Mouse (Mus musculus) left cerebral cortex, adult 2 months (tissue): ENCODE results near the gene Vmn1r88. TPM values are rescaled to one million over a fixed set of nuclear protein-coding genes. Genes with fewer than 3 reads are reported as not detected.
"Not testable (repeated sequence)": the region's sequence is repeated elsewhere in the genome, so short reads cannot be mapped to it uniquely, and the experiment has no call there.

Source experiments
- DNase-seq, 2 experiments: peaks; one replicate each; pipeline ENCODE4 v3.0.0; 2021 to 2022; ENCODE audit warnings: low spot score in 2 of 2, mixed read lengths in 1 of 2; ENCODE audit errors: extremely low spot score in 1 of 2
- H3K27ac ChIP-seq: fragments of 200-600 bp; 2 replicates; pipeline ENCODE4 v1.8.1; 2022
- H3K4me3 ChIP-seq: fragments of 200-600 bp; 2 replicates; pipeline ENCODE4 v1.8.1; 2022
- CTCF ChIP-seq: fragments of 200-600 bp; IDR thresholded peaks from 2 replicates; pipeline ENCODE4 v1.8.1; 2022; ENCODE audit warnings: antibody characterized with exemption, mild to moderate bottlenecking, moderate library complexity
- intact Hi-C: fragments of 180-260 bp; cut with DNase I; formaldehyde crosslinking; loops from one replicate; pipeline ENCODE4 v1.15.1; 2025
- long read RNA-seq, 2 experiments: library from polyadenylated mRNA; stranded (forward); transcript quantifications; one replicate each; pipeline ENCODE4 v2.0.0; 2021; ENCODE audit warnings: borderline mapping rate in 2 of 2
- total RNA-seq, 2 experiments: library from RNA; stranded (reverse); gene quantifications; 2 replicates each; pipeline ENCODE4 v1.2.3; 2021

Vmn1r88 gene
- total RNA-seq: under 1 TPM; 0.07 to 0.16 TPM
- long read RNA-seq, experiment 1: 0 reads
- long read RNA-seq, experiment 2: 0 reads

DNA sequence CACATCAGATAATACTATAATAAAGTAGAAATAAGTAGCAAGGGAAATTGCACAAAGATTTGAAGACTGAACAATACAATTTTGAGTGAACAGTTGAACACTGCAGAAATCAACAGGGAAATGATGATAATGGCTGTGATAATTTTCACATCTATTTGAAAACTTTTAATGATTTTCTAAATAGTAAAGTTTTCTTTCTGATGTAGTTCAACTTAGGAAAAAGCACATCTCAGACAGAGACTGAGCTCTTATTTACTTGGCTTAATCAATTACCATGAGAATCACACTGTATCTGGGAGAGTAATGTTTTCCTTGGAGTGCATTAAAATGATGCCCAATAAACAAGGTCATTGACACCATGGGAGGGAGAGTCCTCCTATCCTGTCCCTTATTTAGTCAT lies at the start of gene Vmn1r88:
TSS of gene Vmn1r88 (plus strand) at position 301 of the 400 bp plus-strand sequence.
- DNase-seq: no peak

GRCm38 (mm10) chr7:13119817-13120216 lies 39.6 kb upstream of the Vmn1r88 start, which contains the start of gene Vmn1r86:
Gene Vmn1r86, minus strand, starts transcription at chr7:13119917.
- H3K27ac ChIP-seq: no peak within 1 kb of the TSS
- intact Hi-C loops: no loop called here
- TF ChIP-seq CTCF: no peak
- no peak for DNase-seq
- H3K4me3 ChIP-seq: no peak within 1 kb of the TSS

More for the DNA sequence above, at the start of gene Vmn1r88:
- intact Hi-C loops: no loop called here
- TF ChIP-seq CTCF: no peak
- Histone ChIP-seq H3K4me3 (no peak within 1 kb of the TSS), H3K27ac (no peak within 1 kb of the TSS)

DNA sequence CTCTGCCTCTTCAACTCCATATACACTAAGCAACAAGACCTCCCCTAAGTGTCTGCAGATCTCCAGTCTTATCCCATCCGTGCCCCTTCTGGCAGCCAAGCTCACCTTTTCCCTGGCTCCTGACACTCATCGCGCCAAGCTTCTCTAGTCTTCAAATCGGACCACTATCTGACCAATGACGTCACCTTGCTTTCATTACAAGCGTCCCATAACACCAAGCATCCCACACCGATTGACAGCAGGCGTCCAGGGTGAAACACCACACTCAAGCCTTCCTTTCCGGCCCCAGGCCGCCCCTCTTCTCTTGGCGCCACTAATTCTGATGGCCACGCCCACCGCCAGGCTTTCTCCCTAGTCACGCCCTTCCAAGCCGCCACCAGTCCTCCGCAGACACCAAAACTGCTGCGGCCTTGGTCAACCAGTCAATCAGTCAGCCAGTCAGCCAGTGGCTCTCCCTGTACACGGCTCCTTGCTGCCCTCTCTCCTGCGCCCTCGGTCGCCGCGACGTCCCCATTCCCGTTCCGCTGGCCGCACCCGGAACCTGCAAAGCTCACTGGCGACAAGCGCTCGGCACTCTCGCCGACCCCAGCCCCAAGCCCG lies 35.7 kb upstream of the Vmn1r88 start:
- H3K27ac ChIP-seq, H3K4me3 ChIP-seq, DNase-seq, intact Hi-C loops: not testable (repeated sequence)

GRCm38 (mm10) chr7:13131856-13132255 lies 27.5 kb upstream of the Vmn1r88 start:
- intact Hi-C loops: no loop called here
- no peak for TF ChIP-seq CTCF
- DNase-seq: no peak
- Histone ChIP-seq H3K4me3 (no peak overlapping the region), H3K27ac (no peak overlapping the region)

- Histone ChIP-seq H3K4me3 (no peak overlapping the region), H3K27ac (no peak overlapping the region)
- no peak for DNase-seq
- TF ChIP-seq CTCF: no peak
- intact Hi-C loops: no loop called here
These were observed 22.0 kb upstream of the Vmn1r88 start for GRCm38 (mm10) chr7:13137340-13137739.

DNA sequence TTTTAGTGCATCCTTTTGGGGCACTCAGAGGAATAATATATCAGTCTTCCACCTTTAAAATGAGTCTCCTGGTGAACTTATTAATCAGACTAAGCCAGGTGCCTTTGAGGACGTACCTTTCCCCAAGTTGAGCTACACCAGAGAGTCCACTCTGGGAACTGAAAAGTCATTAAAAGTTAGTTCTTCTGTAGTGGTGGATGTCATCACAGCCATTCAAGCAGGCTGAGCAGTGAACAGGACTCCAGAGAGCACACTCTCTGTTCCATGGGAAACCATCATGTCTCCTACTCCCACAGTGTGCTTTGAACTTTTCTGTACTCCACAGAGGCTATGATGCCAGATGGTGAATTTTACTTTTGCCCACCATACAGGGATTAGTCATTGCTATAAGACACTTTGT lies 19.3 kb upstream of the Vmn1r88 start, which contains the start of gene Vmn1r87:
TSS of gene Vmn1r87 (minus strand) at position 101 of the 400 bp plus-strand sequence.
- intact Hi-C loops: no loop called here
- no peak for TF ChIP-seq CTCF

DNA sequence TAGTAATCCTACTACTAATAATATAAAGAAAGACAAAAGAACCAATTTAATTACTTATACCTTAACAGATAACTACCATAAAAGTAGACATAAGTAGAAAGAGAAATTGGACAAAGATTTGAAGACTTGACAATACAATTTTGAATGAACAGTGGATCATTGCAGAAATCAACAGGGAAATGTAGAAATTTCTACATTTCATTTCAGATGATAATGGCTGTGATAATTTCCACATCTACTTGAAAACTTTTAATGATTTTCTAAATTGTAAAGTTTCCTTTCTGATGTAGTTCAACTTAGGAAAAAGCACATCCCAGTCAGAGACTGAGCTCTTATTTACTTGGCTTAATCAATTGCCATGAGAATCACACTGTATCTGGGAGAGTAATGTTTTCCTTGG lies 53.4 kb downstream of the Vmn1r88 start, which contains the start of gene Vmn1r89:
TSS of gene Vmn1r89 (plus strand) at position 301 of the 400 bp plus-strand sequence.
- Histone ChIP-seq H3K4me3 (no peak within 1 kb of the TSS), H3K27ac (no peak within 1 kb of the TSS)
- DNase-seq: no peak
- TF ChIP-seq CTCF: no peak
- intact Hi-C loops: no loop called here

More for the DNA sequence above, 19.3 kb upstream of the Vmn1r88 start, which contains the start of gene Vmn1r87:
- Histone ChIP-seq H3K27ac (no peak within 1 kb of the TSS), H3K4me3 (no peak within 1 kb of the TSS)
- no peak for DNase-seq

Other genes starting within 250 kb of the Vmn1r88 start
- 100 to 1,000 TPM; 374 to 377 TPM for gene Rps5, start 237.3 kb upstream of the Vmn1r88 start, total RNA-seq
- gene Rnf225, start 232.2 kb upstream of the Vmn1r88 start, total RNA-seq: 1 to 10 TPM; 1.1 to 1.2 TPM
- gene Zfp324, start 193.7 kb upstream of the Vmn1r88 start, total RNA-seq: 10 to 100 TPM; 11.0 TPM
- gene Zfp446, start 181.7 kb upstream of the Vmn1r88 start, total RNA-seq: 1 to 10 TPM; 7.9 to 9.0 TPM
- gene Slc27a5, start 161.4 kb upstream of the Vmn1r88 start, total RNA-seq: under 1 TPM in 1 of 2 experiments, not detected in 1; 0.44 TPM
- 100 to 1,000 TPM; 220 to 221 TPM for gene Trim28, start 160.5 kb upstream of the Vmn1r88 start, total RNA-seq
- gene Zbtb45, start 149.5 kb upstream of the Vmn1r88 start, total RNA-seq: 10 to 100 TPM; 34.0 to 35.8 TPM
- gene Chmp2a, start 124.8 kb upstream of the Vmn1r88 start, total RNA-seq: 100 to 1,000 TPM; 134 to 150 TPM
- 100 to 1,000 TPM; 220 to 227 TPM for gene Ube2m, start 121.3 kb upstream of the Vmn1r88 start, total RNA-seq
- gene Mzf1, start 104.8 kb upstream of the Vmn1r88 start, total RNA-seq: 10 to 100 TPM; 10.2 to 10.6 TPM
- not detected for gene Vmn1r85, start 64.4 kb upstream of the Vmn1r88 start, total RNA-seq
- not detected for gene Vmn1r86, start 39.7 kb upstream of the Vmn1r88 start, total RNA-seq
- gene Vmn1r87, start 19.4 kb upstream of the Vmn1r88 start, total RNA-seq: not detected
- not detected for gene Vmn1r89, start 53.5 kb downstream of the Vmn1r88 start, total RNA-seq
- 1 to 10 TPM; 7.7 to 9.9 TPM for gene Lig1, start 117.7 kb downstream of the Vmn1r88 start, total RNA-seq
- 10 to 100 TPM; 15.7 to 16.5 TPM for gene Zswim9, start 119.2 kb downstream of the Vmn1r88 start, total RNA-seq
- gene Pla2g4c, start 165.1 kb downstream of the Vmn1r88 start, total RNA-seq: under 1 TPM in 1 of 2 experiments, not detected in 1; 0.79 TPM
- gene Cabp5, start 238.6 kb downstream of the Vmn1r88 start, total RNA-seq: 1 to 10 TPM in 1 of 2 experiments, under 1 TPM in 1; 0.56 to 1.9 TPM